Mouse (Mus musculus): ENCODE results near the gene Orc3. TPM values are rescaled to one million over a fixed set of nuclear protein-coding genes. Genes with fewer than 3 reads are reported as not detected.
"Not testable (repeated sequence)": the region's sequence is repeated elsewhere in the genome, so short reads cannot be mapped to it uniquely, and the experiment has no call there.

Orc3 gene
- total RNA-seq, 2 experiments from 2014 or later, result 34.3 to 69.6 TPM

- ATAC-seq (replicated peaks; ENCODE audit: low FRiP score, poor library complexity, severe bottlenecking), result no peak
Observed at GRCm38 (mm10) chr4:34584871-34585607, 29.7 kb downstream of the Orc3 start.

- ATAC-seq (replicated peaks; ENCODE audit: low FRiP score, poor library complexity, severe bottlenecking), result no peak
Observed at GRCm38 (mm10) chr4:34583427-34583826, 31.3 kb downstream of the Orc3 start.

DNA sequence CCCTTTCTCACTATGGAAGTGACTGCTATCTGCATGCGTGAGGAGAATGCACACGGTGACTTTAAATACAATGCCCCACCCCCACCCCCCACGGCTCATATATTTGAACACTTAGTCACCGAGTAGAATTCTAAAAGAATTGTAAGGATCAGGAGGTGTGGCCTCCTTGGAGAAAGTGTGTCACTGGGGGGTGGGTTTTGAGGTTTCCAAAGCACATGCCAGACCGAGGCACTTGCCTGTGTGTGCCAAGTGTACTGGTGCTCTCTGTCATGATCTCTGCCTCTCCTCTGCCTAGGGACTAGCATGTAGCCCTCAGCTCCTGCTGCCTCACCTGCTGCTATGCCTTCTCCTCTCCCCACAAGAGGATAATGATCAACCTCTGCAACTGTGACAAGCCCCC, 32.3 kb downstream of the Orc3 start:
- no peak for ATAC-seq (replicated peaks; ENCODE audit: low FRiP score, poor library complexity, severe bottlenecking)

- no peak for ATAC-seq (replicated peaks; ENCODE audit: low FRiP score, poor library complexity, severe bottlenecking)
Observed at GRCm38 (mm10) chr4:34581990-34582389, 32.8 kb downstream of the Orc3 start.

- ATAC-seq (replicated peaks; ENCODE audit: low FRiP score, poor library complexity, severe bottlenecking), result not testable (repeated sequence)
Observed at GRCm38 (mm10) chr4:34581489-34581888, 33.3 kb downstream of the Orc3 start.

DNA sequence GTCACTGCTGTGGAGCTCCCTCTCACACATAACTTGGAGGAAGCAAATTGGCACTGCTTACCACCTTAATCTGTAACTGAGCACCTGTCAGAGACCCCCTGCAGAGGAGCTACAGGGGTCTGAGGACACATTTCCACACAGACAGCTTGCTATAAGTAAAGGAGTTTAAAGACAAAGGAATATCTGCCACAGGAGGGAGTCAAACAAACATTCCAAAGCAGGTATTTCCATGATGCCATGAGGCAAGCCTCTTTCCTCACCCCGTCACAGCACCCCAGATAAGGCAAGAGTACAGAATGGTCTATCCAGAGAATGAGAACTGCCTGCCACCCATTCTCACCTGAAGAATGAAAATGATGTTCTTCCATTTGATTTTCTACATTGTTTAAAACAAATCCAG, 35.5 kb downstream of the Orc3 start:
- no peak for ATAC-seq (replicated peaks; ENCODE audit: low FRiP score, poor library complexity, severe bottlenecking)

DNA sequence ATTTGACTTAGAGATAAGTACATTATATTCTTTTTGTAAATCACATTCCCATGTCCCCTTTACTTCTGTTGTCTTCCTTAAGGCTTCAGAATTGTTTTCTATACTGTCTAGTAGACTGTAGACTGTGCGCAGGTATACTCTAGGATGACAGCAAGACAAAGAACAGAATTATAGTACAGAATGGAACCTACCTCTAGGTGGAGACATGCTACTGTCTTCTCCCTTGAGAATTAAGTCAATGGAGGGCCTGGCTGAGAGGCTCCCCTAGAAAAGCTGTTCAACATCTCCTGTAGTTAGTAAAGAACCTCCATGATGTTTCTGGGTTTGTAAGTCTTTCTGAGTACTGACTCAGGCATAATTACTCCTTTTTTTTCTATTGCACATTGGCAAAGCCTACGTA, 37.7 kb downstream of the Orc3 start:
- ATAC-seq (replicated peaks; ENCODE audit: low FRiP score, poor library complexity, severe bottlenecking), result no peak

DNA sequence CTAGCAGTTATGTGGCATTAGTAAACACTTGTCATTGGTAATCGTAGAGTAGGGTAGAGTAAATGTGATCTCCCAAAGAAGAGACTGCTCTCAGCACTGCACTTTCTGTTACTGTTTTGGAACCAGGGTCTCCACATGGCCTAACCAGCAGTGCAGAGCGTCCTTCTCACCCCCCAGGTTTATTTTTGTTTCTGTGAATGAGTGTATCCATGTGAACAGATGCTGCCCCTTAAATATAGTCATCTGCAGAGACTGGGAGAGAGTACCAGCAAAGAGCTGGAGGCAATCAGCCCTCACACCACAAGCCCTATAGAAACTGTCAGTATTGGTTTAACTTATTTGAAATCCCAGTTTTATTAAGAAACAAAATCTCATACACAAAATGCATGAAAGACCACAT, 41.9 kb downstream of the Orc3 start:
- no peak for ATAC-seq (replicated peaks; ENCODE audit: low FRiP score, poor library complexity, severe bottlenecking)

DNA sequence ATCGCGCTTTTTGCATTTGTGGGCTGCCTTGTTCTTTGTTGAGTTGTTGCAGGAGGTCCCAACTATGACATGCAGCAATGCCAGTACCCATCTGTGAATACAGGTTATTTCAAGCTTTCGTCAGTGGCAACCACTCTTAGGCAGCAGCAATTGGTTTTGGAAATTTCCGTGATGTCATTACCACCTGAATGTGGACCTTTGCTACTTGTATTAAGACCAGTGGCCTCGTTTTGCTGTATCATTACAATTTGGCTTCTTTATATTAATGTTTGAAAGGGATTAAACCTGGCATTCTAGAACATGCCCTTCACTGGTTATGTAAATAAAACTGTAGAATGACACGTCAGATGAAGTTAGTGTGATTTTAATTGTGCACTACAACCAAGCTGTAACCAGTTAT, 48.5 kb downstream of the Orc3 start:
- ATAC-seq (replicated peaks; ENCODE audit: low FRiP score, poor library complexity, severe bottlenecking), result no peak

DNA sequence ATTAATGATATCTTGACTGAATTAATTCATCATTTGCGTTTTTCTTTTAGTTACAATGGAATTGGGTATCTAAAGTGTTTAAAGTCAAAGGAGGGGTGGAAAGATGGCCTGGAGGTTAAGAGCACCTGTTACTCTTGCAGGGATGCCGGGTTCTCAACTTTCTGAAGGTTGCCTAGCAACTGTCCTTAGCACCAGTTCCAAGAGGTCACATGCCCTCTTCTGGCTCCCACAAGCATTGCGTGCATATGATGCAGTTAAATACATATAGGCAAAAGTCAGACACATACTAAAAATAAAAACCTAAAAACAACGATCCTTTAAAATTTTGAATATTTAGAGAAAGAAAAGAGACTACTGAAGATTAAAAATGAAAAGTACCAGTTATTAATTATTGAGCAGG, 53.8 kb downstream of the Orc3 start:
- ATAC-seq (replicated peaks; ENCODE audit: low FRiP score, poor library complexity, severe bottlenecking), result peak; percentile 89

- ATAC-seq (replicated peaks; ENCODE audit: low FRiP score, poor library complexity, severe bottlenecking), result no peak
Observed at GRCm38 (mm10) chr4:34556183-34556582, 58.6 kb downstream of the Orc3 start.

DNA sequence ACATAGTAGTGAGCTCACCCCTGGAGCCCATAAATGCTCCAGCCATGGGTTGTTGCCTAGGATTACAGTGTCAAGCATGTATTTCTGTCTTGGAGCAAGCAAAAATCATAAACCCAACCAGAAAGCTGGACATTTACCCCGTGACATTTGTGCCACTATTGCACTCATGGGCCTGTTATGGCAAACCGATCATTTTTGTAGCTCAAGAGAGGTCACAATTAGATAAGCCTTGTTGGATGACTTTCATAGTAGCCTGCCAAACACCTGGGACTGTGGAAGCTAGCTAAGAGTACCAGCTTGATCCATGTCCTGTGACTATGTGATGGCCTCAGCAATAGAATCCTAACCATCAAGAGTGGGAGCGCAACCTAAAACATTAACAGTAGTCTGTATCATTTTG, 59.1 kb downstream of the Orc3 start:
- no peak for ATAC-seq (replicated peaks; ENCODE audit: low FRiP score, poor library complexity, severe bottlenecking)

GRCm38 (mm10) chr4:34554596-34554995, 60.1 kb downstream of the Orc3 start:
- ATAC-seq (replicated peaks; ENCODE audit: low FRiP score, poor library complexity, severe bottlenecking), result no peak

DNA sequence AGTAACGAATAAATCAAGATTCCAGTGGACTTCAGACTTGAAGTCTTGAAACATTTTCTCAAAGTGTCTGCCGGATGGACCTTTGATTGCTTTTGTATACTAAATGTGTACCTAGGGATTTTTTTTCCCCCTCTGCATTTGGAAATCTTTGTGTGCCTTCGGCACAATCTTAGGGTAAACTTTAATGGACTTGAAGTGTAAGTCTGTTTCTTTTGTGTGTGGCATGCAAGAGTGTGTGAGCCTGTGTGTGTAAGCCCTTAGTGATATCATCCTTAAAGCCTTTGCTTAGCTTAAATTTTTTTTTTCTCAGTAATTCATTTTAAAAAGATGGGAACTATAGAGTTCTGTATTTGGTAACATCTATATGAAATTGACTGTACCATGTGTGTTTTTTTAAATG, 62.8 kb downstream of the Orc3 start:
- no peak for ATAC-seq (replicated peaks; ENCODE audit: low FRiP score, poor library complexity, severe bottlenecking)

GRCm38 (mm10) chr4:34551098-34551809, 63.5 kb downstream of the Orc3 start:
- ATAC-seq (replicated peaks; ENCODE audit: low FRiP score, poor library complexity, severe bottlenecking), result peak; percentile 64

GRCm38 (mm10) chr4:34550748-34551097, 64.0 kb downstream of the Orc3 start, which contains the start of gene Akirin2:
Gene Akirin2, plus strand, starts transcription at chr4:34550937.
- ATAC-seq (replicated peaks; ENCODE audit: low FRiP score, poor library complexity, severe bottlenecking), result peak; percentile 36; the same call in 1 of the 2 replicates

- ATAC-seq (replicated peaks; ENCODE audit: low FRiP score, poor library complexity, severe bottlenecking), result peak; percentile 98
Observed at GRCm38 (mm10) chr4:34549981-34550747, 64.6 kb downstream of the Orc3 start.

DNA sequence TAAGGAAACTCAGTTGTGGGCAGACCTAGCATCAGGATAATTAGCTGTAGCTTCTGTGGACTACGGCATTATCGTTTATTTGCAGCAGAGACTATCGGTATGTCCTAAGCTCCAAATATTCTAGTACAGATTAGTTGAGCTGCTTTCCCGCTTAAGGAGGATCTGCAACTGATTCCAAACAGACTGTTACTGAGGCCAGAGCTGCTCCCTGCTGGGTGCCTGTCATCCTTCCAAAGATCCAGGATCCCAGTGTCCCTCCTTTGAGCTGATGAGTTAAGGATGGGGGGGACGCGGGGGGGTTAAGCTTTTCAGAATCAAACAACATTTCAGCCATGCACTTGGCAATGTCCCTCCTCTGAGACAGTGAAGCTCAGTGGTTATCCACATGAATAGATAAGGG, 84.8 kb downstream of the Orc3 start:
- no peak for ATAC-seq (replicated peaks; ENCODE audit: low FRiP score, poor library complexity, severe bottlenecking)

DNA sequence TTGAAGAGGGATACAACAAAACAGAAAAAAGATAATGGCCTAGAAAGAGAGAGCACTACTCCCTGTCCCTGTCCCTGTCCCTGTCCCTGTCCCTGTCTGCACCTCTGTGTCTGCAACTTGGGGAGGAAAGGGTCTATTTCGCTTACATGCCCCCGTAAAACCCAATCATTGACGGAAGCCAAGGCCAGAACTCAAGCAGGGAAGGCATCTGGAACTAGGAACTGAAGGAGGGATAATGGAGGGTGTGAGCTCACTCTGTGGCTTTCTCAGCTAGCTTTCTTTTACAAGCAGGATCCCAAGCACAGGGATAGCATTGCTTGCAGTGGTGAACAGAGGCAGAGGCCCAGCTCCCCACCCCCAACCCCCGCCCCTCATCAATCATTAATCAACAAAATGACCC, 85.4 kb downstream of the Orc3 start:
- ATAC-seq (replicated peaks; ENCODE audit: low FRiP score, poor library complexity, severe bottlenecking), result no peak

DNA sequence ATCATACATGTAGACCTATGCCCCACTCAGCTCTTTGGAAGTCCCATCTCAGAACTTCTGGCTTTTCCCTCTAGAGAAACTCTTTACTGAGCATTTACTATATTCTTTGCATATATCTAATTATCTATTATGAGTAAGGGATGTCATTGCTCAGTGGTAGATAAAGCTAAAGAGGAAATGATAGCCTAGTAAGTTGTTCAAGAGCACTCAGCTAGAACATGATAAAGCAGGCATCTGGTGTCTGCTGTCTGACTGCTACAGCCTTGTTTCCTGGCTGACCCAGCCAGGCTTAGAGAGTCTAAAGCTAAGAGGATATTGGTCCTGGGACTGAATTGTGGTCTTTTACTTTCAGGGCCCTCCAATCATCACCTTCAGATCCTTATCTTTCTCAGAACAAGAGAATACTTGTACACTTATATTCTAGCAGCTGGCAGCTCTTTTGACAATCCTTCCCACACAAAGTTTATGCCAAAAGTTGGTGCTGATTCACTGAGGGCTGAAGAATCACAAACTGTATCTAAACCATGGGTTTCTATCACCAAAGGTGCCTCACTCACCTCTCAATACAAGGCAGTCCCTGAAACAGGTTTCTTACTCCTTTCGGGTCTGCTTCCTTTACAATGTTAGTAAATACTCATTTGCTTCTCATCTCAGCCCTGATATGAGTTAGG, 86.2 kb downstream of the Orc3 start:
- no peak for ATAC-seq (replicated peaks; ENCODE audit: low FRiP score, poor library complexity, severe bottlenecking)

Data from erythroid progenitor cell, adult 5-6 weeks (primary cell).